Mouse (Mus musculus) lung, adult 2 months (tissue): ENCODE data around the gene Pctp.

Source experiments
- CTCF ChIP-seq: fragments of 200-500 bp; IDR thresholded peaks from 2 replicates; pipeline ENCODE4 v1.5.1; 2011; ENCODE audit warnings: mild to moderate bottlenecking, low read length, control low read depth; ENCODE audit not compliant: insufficient read depth
- POLR2A ChIP-seq: fragments of 200-500 bp; IDR thresholded peaks from 2 replicates; pipeline ENCODE4 v1.6.1; 2011; ENCODE audit warnings: low read depth, mild to moderate bottlenecking, control low read depth, low read length, borderline replicate concordance; ENCODE audit errors: extremely low read depth

- TF ChIP-seq CTCF (no peak), POLR2A (no peak)
Measured at GRCm38 (mm10) chr11:89945159-89945558, 57.5 kb downstream of the Pctp start.
